Comparison of ENCODE assay signal across 12 mouse cellular contexts in genomic region chr13:42656643-42657315, GRCm38 (mm10). TPM values are rescaled to one million over a fixed set of nuclear protein-coding genes. Genes with fewer than 3 reads are reported as not detected.
A peak's percentile ranks its signal among the peaks of the same experiment; 100 is the strongest.
DNase-seq lines count a peak whose midpoint lies in the region; ATAC-seq and TF ChIP-seq lines count a peak whose summit lies in the region.
"Had no signal": no experiment of that assay in that cellular context is flagged by ENCODE, and none has a peak within 500 bp of the region (broad histone marks: within the 10 kb centered on the region; RNA-seq: fewer than 3 reads in every experiment).

No protein-coding gene starts in this region.

- ATAC-seq in limb, embryonic 14.5 days (ENCODE audit: low FRiP score, low read depth) = no peak
- peak; percentile 98 for ATAC-seq in lung, embryonic 14.5 days (ENCODE audit: insufficient read depth)
- ATAC-seq in megakaryocyte-erythroid progenitor cell, adult 5-6 weeks (replicated peaks; ENCODE audit: low FRiP score, low TSS enrichment, poor library complexity, severe bottlenecking) = no peak
- ATAC-seq: intestine, postnatal 0 days had no signal

- no peak overlapping the region for H3K4me3 ChIP-seq in limb, embryonic 14.5 days (replicated peaks; ENCODE audit: low read length)
- no peak overlapping the region for H3K4me3 ChIP-seq in limb, embryonic 10.5 days
- H3K4me3 ChIP-seq in lung, embryonic 14.5 days (ENCODE audit: low read depth, low read length) = no peak overlapping the region
- H3K4me3 ChIP-seq: layer of hippocampus, adult 2 months had no signal

- no peak overlapping the region for H3K4me2 ChIP-seq in limb, embryonic 14.5 days (replicated peaks; ENCODE audit: low read depth, low read length, severe bottlenecking)
- H3K4me2 ChIP-seq in lung, embryonic 14.5 days = peak overlapping the region; percentile 8; the same call in 1 of the 2 replicates

- H3K9ac ChIP-seq in limb, embryonic 14.5 days (ENCODE audit: low read depth, low read length, severe bottlenecking) = no peak overlapping the region
- no peak overlapping the region for H3K9ac ChIP-seq in lung, embryonic 14.5 days

- no peaks in the 10 kb centered on the region for H3K9me3 ChIP-seq in limb, embryonic 14.5 days (ENCODE audit: control insufficient read depth, low read length)
- H3K9me3 ChIP-seq in limb, embryonic 10.5 days (replicated peaks) = no peaks in the 10 kb centered on the region
- no peaks in the 10 kb centered on the region for H3K9me3 ChIP-seq in lung, embryonic 14.5 days (ENCODE audit: low read depth, low read length)

- no peaks in the 10 kb centered on the region for H3K27me3 ChIP-seq in limb, embryonic 14.5 days (ENCODE audit: control insufficient read depth, insufficient read depth, low read length)
- H3K27me3 ChIP-seq in limb, embryonic 10.5 days (ENCODE audit: low read depth, poor library complexity, severe bottlenecking) = no peaks in the 10 kb centered on the region
- no peaks in the 10 kb centered on the region for H3K27me3 ChIP-seq in lung, embryonic 14.5 days (ENCODE audit: insufficient read depth, low read length)

- TF ChIP-seq CTCF in lung, embryonic 14.5 days (IDR thresholded peaks at IDR 0.05; ENCODE audit: low read depth) = no peak

- 68% methylated on average over 7 of the region's 7 CpGs for WGBS in limb, embryonic 14.5 days
- 85% methylated on average over 7 of the region's 7 CpGs for WGBS in limb, embryonic 10.5 days
- 26% methylated on average over 7 of the region's 7 CpGs for WGBS in lung, embryonic 14.5 days

- H3K27ac ChIP-seq in limb, embryonic 14.5 days (replicated peaks; ENCODE audit: low read depth, low read length) = no peak overlapping the region
- no peak overlapping the region for H3K27ac ChIP-seq in limb, embryonic 10.5 days
- H3K27ac ChIP-seq in lung, embryonic 14.5 days (ENCODE audit: low read depth) = no peak overlapping the region
- H3K27ac ChIP-seq: layer of hippocampus, adult 2 months had no signal

- DNase-seq in limb, embryonic 14.5 days (ENCODE audit: low spot score) = peak; percentile 13
- no peak for DNase-seq in limb, embryonic 10.5 days (ENCODE audit: low spot score)
- DNase-seq in heart, adult 8-10 months (ENCODE audit: low spot score) = peak; percentile 19
- DNase-seq in lung, embryonic 14.5 days = peak; percentile 90
- peak; percentile 4 for DNase-seq in skeletal muscle tissue, adult 2 months (ENCODE audit: low read depth, low spot score)
- no peak for DNase-seq in urinary bladder, adult 18-20 months (ENCODE audit: low spot score in 2 of 2)
- DNase-seq: cerebellum, postnatal 36 days; gastrocnemius, postnatal 36 days; liver had no signal

- H3K4me1 ChIP-seq in limb, embryonic 14.5 days (ENCODE audit: control insufficient read depth, insufficient read depth, low read length) = 0 out of 2 replicates have a peak, but pooled peaks cover 2% of the 10 kb centered on the region
- H3K4me1 ChIP-seq in limb, embryonic 10.5 days = no peaks in the 10 kb centered on the region; the same call in 1 of the 2 replicates
- peaks cover 14% of the 10 kb centered on the region for H3K4me1 ChIP-seq in lung, embryonic 14.5 days (ENCODE audit: insufficient read depth)

- TF ChIP-seq POLR2A in limb, embryonic 14.5 days (IDR thresholded peaks at IDR 0.05; ENCODE audit: borderline replicate concordance, extremely low read depth, insufficient read depth, insufficient read length) = no peak

- H3K36me3 ChIP-seq in limb, embryonic 14.5 days (ENCODE audit: control insufficient read depth, insufficient read depth, low read length) = no peaks in the 10 kb centered on the region
- no peaks in the 10 kb centered on the region for H3K36me3 ChIP-seq in limb, embryonic 10.5 days
- H3K36me3 ChIP-seq in lung, embryonic 14.5 days (ENCODE audit: insufficient read depth) = no peaks in the 10 kb centered on the region

RNA-seq across cellular contexts. Expression of gene Phactr1, which starts 23.6 kb away (rescaled TPM):
- 3.0 and 3.6 TPM in 2 replicates for polyA plus RNA-seq in limb, embryonic 14.5 days (2012; rRNA removed)
- polyA plus RNA-seq in limb, embryonic 14.5 days (2014; fragmentation: Nextera tagmentation; extraction: Ambion mirVana) = 6.4 and 6.7 TPM in 2 replicates
- 0.49 and 2.0 TPM in 2 replicates for polyA plus RNA-seq in limb, embryonic 10.5 days (2016; fragmentation: Nextera tagmentation; extraction: Ambion mirVana)
- total RNA-seq in heart, adult 8-10 months (2022) = 1 to 10 TPM; 3.8 to 9.0 (median 6.7) TPM
- 4.2 and 5.2 TPM in 2 replicates for polyA plus RNA-seq in lung, embryonic 14.5 days (2014; fragmentation: Nextera tagmentation; extraction: Ambion mirVana)
- not detected in 2 replicates for total RNA-seq in megakaryocyte-erythroid progenitor cell, adult 5-6 weeks (2014; fragmentation: Nextera tagmentation)
- 0.47 TPM in 1 of 2 replicates, not detected in the other for total RNA-seq in megakaryocyte-erythroid progenitor cell, adult 5-6 weeks (2017)

Comparison
In these comparisons a context has a peak if more than half of its experiments do, and no peak if none do; other contexts are left out.
1. DNase-seq: peak in limb, embryonic 14.5 days (single experiment), heart, adult 8-10 months (single experiment), lung, embryonic 14.5 days (single experiment) and skeletal muscle tissue, adult 2 months (single experiment); none in limb, embryonic 10.5 days (single experiment) and urinary bladder, adult 18-20 months (0 of 2).